Comparison of ENCODE assay signal across 11 mouse cellular contexts in the genomic region with DNA sequence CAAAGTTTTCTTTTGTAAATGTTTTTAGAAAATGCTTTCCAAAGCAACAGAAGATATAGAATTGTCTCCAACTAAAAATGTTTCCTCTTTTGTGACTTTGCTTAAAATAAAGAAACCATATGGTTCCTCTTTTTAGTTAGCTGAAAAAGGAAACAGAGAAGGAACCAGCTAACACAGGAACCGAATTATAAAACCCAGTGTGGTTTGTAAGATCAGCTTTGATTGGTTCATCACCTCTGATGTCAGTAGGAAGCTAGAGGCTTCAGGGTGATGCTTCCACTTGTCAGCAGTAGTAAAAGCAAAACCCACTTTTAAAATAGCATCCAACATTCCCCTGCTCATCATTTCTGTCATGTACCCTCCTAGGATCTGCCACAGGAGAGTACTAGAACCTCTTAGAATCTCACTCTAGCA. TPM values are rescaled to one million over a fixed set of nuclear protein-coding genes. Genes with fewer than 3 reads are reported as not detected.
DNase-seq lines count a peak whose midpoint lies in the region; ATAC-seq lines count a peak whose summit lies in the region.
"Had no signal": no experiment of that assay in that cellular context is flagged by ENCODE, and none has a peak within 500 bp of the region (broad histone marks: within the 10 kb centered on the region; RNA-seq: fewer than 3 reads in every experiment).

No protein-coding gene starts in this region.

- no peak for DNase-seq in frontal cortex, postnatal 10 days (ENCODE audit: low spot score in 2 of 2)
- peak; percentile 56 for DNase-seq in midbrain, embryonic 11.5 days (ENCODE audit: low spot score, missing footprints)
- peak; percentile 89 for DNase-seq in naive thymus-derived CD4-positive, alpha-beta T cell, adult 2 months (ENCODE audit: low read depth)
- no peak for DNase-seq in adrenal gland, adult 2 months
- DNase-seq in midbrain, embryonic 14.5 days: no peak

- no peaks in the 10 kb centered on the region for H3K36me3 ChIP-seq in midbrain, embryonic 11.5 days (ENCODE audit: control insufficient read depth, insufficient read depth, low read length)
- peaks cover 4% of the 10 kb centered on the region; the same call in 1 of the 2 replicates for H3K36me3 ChIP-seq in midbrain, embryonic 13.5 days
- no peaks in the 10 kb centered on the region for H3K36me3 ChIP-seq in midbrain, embryonic 14.5 days (ENCODE audit: control insufficient read depth, insufficient read depth, low read length)
- H3K36me3 ChIP-seq: heart, embryonic 15.5 days had no signal

- no peak overlapping the region for H3K4me3 ChIP-seq in midbrain, embryonic 11.5 days (ENCODE audit: low read depth, low read length)
- no peak overlapping the region for H3K4me3 ChIP-seq in midbrain, embryonic 13.5 days (replicated peaks)
- H3K4me3 ChIP-seq in midbrain, embryonic 14.5 days (replicated peaks; ENCODE audit: low read depth, low read length): no peak overlapping the region
- H3K4me3 ChIP-seq: erythroblast, embryonic 14.5 days; heart, embryonic 15.5 days had no signal

- no peak overlapping the region for H3K9ac ChIP-seq in midbrain, embryonic 11.5 days (ENCODE audit: low read length)
- no peak overlapping the region for H3K9ac ChIP-seq in midbrain, embryonic 13.5 days (replicated peaks)
- no peak overlapping the region for H3K9ac ChIP-seq in midbrain, embryonic 14.5 days (replicated peaks; ENCODE audit: low read length)
- H3K9ac ChIP-seq: heart, embryonic 15.5 days had no signal

- H3K4me1 ChIP-seq in midbrain, embryonic 11.5 days (ENCODE audit: control insufficient read depth, insufficient read depth, low read length): no peaks in the 10 kb centered on the region
- H3K4me1 ChIP-seq in midbrain, embryonic 13.5 days (replicated peaks): 0 out of 2 replicates have a peak, but pooled peaks cover 3% of the 10 kb centered on the region
- H3K4me1 ChIP-seq in midbrain, embryonic 14.5 days (ENCODE audit: control insufficient read depth, insufficient read depth, low read length): no peaks in the 10 kb centered on the region
- H3K4me1 ChIP-seq: heart, embryonic 15.5 days had no signal

- peak; percentile 95 for ATAC-seq in frontal cortex, adult (ENCODE audit: low TSS enrichment)
- ATAC-seq in midbrain, embryonic 11.5 days (ENCODE audit: low FRiP score): no peak
- ATAC-seq in midbrain, embryonic 13.5 days: no peak
- peak; percentile 79 for ATAC-seq in common myeloid progenitor, adult 5-6 weeks (replicated peaks; ENCODE audit: low read depth, poor library complexity, severe bottlenecking)
- ATAC-seq in midbrain, embryonic 14.5 days (ENCODE audit: low FRiP score, low TSS enrichment): no peak

- H3K9me3 ChIP-seq in midbrain, embryonic 11.5 days (ENCODE audit: control insufficient read depth, low read length): no peaks in the 10 kb centered on the region
- H3K9me3 ChIP-seq in midbrain, embryonic 13.5 days: no peaks in the 10 kb centered on the region
- no peaks in the 10 kb centered on the region for H3K9me3 ChIP-seq in midbrain, embryonic 14.5 days (ENCODE audit: control insufficient read depth, low read length)
- H3K9me3 ChIP-seq: heart, embryonic 15.5 days had no signal

- no peaks in the 10 kb centered on the region for H3K27me3 ChIP-seq in midbrain, embryonic 11.5 days (ENCODE audit: control insufficient read depth, insufficient read depth, low read length)
- H3K27me3 ChIP-seq in midbrain, embryonic 13.5 days: no peaks in the 10 kb centered on the region
- no peaks in the 10 kb centered on the region for H3K27me3 ChIP-seq in midbrain, embryonic 14.5 days (ENCODE audit: control insufficient read depth, insufficient read depth, low read length)
- H3K27me3 ChIP-seq: heart, embryonic 15.5 days had no signal

- no peak overlapping the region for H3K27ac ChIP-seq in midbrain, embryonic 11.5 days (ENCODE audit: low read depth, low read length)
- H3K27ac ChIP-seq in midbrain, embryonic 13.5 days: no peak overlapping the region
- no peak overlapping the region for H3K27ac ChIP-seq in midbrain, embryonic 14.5 days (replicated peaks; ENCODE audit: low read depth, low read length)
- H3K27ac ChIP-seq: heart, embryonic 15.5 days had no signal

- no peak overlapping the region for H3K4me2 ChIP-seq in midbrain, embryonic 11.5 days
- H3K4me2 ChIP-seq in midbrain, embryonic 13.5 days (replicated peaks): no peak overlapping the region
- no peak overlapping the region for H3K4me2 ChIP-seq in midbrain, embryonic 14.5 days (ENCODE audit: low read length)
- H3K4me2 ChIP-seq: heart, embryonic 15.5 days had no signal

- WGBS in midbrain, embryonic 11.5 days: 85% methylated on average over 1 of the region's 1 CpGs
- WGBS in midbrain, embryonic 13.5 days: 79% methylated on average over 1 of the region's 1 CpGs
- 76% methylated on average over 1 of the region's 1 CpGs for WGBS in midbrain, embryonic 14.5 days

RNA-seq across cellular contexts. Expression of a gene that starts 3.7 kb away (rescaled TPM):
- 0.22 and 0.51 TPM in 2 replicates for polyA plus RNA-seq in midbrain, embryonic 11.5 days (2014; fragmentation: Nextera tagmentation; extraction: Ambion mirVana)
- 0.19 TPM in 1 of 2 replicates, not detected in the other for polyA plus RNA-seq in midbrain, embryonic 13.5 days (2015; fragmentation: Nextera tagmentation; extraction: Ambion mirVana)
- total RNA-seq in common myeloid progenitor, adult 5-6 weeks (2017): 70.6 and 70.8 TPM in 2 replicates
- 1 to 10 TPM in 1 of 2 experiments, under 1 TPM in 1; 0.84 to 2.1 TPM for total RNA-seq in adrenal gland, adult 2 months (2021)
- 1.7 and 2.2 TPM in 2 replicates for polyA plus RNA-seq in adrenal gland, adult 2 months (2012; rRNA removed)
- polyA plus RNA-seq in midbrain, embryonic 14.5 days (2014; fragmentation: Nextera tagmentation; extraction: Ambion mirVana): not detected in 2 replicates
- polyA plus RNA-seq: erythroblast, embryonic 14.5 days had no signal

RNA-seq across cellular contexts. Expression of a gene that starts 10.5 kb away (rescaled TPM):
- polyA plus RNA-seq in midbrain, embryonic 11.5 days (2014; fragmentation: Nextera tagmentation; extraction: Ambion mirVana): 0.83 and 0.84 TPM in 2 replicates
- 0.62 and 1.1 TPM in 2 replicates for polyA plus RNA-seq in midbrain, embryonic 13.5 days (2015; fragmentation: Nextera tagmentation; extraction: Ambion mirVana)
- total RNA-seq in common myeloid progenitor, adult 5-6 weeks (2017): 3.2 and 6.3 TPM in 2 replicates
- under 1 TPM; 0.17 to 0.24 TPM for total RNA-seq in adrenal gland, adult 2 months (2021)
- polyA plus RNA-seq in adrenal gland, adult 2 months (2012; rRNA removed): 0.12 and 0.32 TPM in 2 replicates
- 1.1 TPM in 2 replicates for polyA plus RNA-seq in midbrain, embryonic 14.5 days (2014; fragmentation: Nextera tagmentation; extraction: Ambion mirVana)
- total RNA-seq: layer of hippocampus, adult 18-20 months had no signal

RNA-seq across cellular contexts. Expression of a gene that starts 10.5 kb away (rescaled TPM):
- 3.0 and 4.6 TPM in 2 replicates for polyA plus RNA-seq in midbrain, embryonic 11.5 days (2014; fragmentation: Nextera tagmentation; extraction: Ambion mirVana)
- polyA plus RNA-seq in midbrain, embryonic 13.5 days (2015; fragmentation: Nextera tagmentation; extraction: Ambion mirVana): 2.1 and 3.1 TPM in 2 replicates
- total RNA-seq in common myeloid progenitor, adult 5-6 weeks (2017): 13.5 and 21.6 TPM in 2 replicates
- total RNA-seq in adrenal gland, adult 2 months (2021): 1 to 10 TPM; 1.7 to 4.1 TPM
- polyA plus RNA-seq in adrenal gland, adult 2 months (2012; rRNA removed): 2.4 and 2.7 TPM in 2 replicates
- polyA plus RNA-seq in midbrain, embryonic 14.5 days (2014; fragmentation: Nextera tagmentation; extraction: Ambion mirVana): 2.9 and 4.8 TPM in 2 replicates

RNA-seq across cellular contexts. Expression of a gene that starts 16.0 kb away (rescaled TPM):
- polyA plus RNA-seq in midbrain, embryonic 11.5 days (2014; fragmentation: Nextera tagmentation; extraction: Ambion mirVana): 1.9 TPM in 2 replicates
- 2.6 and 3.3 TPM in 2 replicates for polyA plus RNA-seq in midbrain, embryonic 13.5 days (2015; fragmentation: Nextera tagmentation; extraction: Ambion mirVana)
- 0.64 TPM in 1 of 2 replicates, not detected in the other for total RNA-seq in common myeloid progenitor, adult 5-6 weeks (2017)
- 10 to 100 TPM in 1 of 2 experiments, 1 to 10 TPM in 1; 8.2 to 10.6 TPM for total RNA-seq in adrenal gland, adult 2 months (2021)
- polyA plus RNA-seq in adrenal gland, adult 2 months (2012; rRNA removed): 0.38 and 0.59 TPM in 2 replicates
- 4.9 and 5.2 TPM in 2 replicates for polyA plus RNA-seq in midbrain, embryonic 14.5 days (2014; fragmentation: Nextera tagmentation; extraction: Ambion mirVana)
- polyA plus RNA-seq: erythroblast, embryonic 14.5 days had no signal

Comparison
In these comparisons a context has a peak if more than half of its experiments do, and no peak if none do; other contexts are left out.
1. DNase-seq: peak in midbrain, embryonic 11.5 days (single experiment) and naive thymus-derived CD4-positive, alpha-beta T cell, adult 2 months (single experiment); none in frontal cortex, postnatal 10 days (0 of 2), adrenal gland, adult 2 months (single experiment) and midbrain, embryonic 14.5 days (single experiment).
2. ATAC-seq: peak in frontal cortex, adult (single experiment) and common myeloid progenitor, adult 5-6 weeks (single experiment); none in midbrain, embryonic 11.5 days (single experiment), midbrain, embryonic 13.5 days (single experiment) and midbrain, embryonic 14.5 days (single experiment).